Mouse (Mus musculus) v-Abl transformed pro-B cells (cell line): Measurements from ENCODE around the gene Fitm2.

Source experiments
- in situ Hi-C, 2 experiments: fragments of 400-800 bp; cut with MboI; formaldehyde crosslinking; loops; one replicate each; pipeline ENCODE4 v1.15.1; 2025; ENCODE audit not compliant: unreplicated experiment in 2 of 2

Fitm2 gene

DNA sequence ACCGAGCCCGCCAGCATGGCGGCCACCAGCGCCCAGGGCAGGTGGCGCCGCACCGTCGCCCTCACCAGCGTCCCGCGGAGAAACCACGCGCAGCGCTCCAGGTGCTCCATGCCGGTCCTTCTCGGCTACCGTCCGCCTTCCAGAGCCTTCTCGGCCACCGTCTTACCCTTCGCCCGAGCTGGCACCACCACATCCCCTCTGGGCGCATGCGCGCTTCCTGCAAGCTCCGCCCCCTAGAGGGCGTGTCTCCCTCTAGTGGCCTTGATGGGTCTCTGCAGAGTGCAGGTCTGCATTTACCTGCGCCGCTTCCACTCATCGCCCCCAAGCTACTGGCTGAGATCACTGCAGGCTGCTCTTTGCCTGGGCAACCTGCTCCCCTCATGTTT lies at the start of gene Fitm2:
Gene Fitm2, minus strand, starts transcription at position 164 of the 386 bp plus-strand sequence.
- in situ Hi-C loops, result no loop called here

- in situ Hi-C loops, result no loop called here
Measured at GRCm38 (mm10) chr2:163506300-163507004, 34.0 kb upstream of the Fitm2 start, which contains the start of gene Hnf4a. Gene Hnf4a (plus strand): TSS chr2:163506808.

- in situ Hi-C loops, result no loop called here
Measured at GRCm38 (mm10) chr2:163503191-163503590, 30.8 kb upstream of the Fitm2 start.

DNA sequence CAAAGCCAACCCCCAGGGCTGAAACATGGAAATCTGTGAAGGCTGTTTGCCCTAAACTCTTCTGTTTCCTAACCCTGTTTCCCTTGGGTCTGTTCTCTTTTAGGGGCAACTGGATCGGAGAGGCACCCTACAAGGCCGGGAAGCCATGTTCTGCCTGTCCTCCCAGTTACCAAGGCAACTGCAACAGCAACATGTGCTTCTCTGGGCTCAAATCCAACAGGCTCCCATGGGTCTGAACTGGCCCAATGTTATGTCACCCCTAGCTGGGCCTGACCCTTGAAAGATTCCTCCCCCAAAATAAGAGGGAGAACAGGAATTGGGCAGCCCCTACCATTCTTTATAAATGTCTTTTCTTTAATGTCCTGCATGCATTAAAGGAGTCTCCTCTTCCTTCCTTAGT lies 29.8 kb upstream of the Fitm2 start:
- in situ Hi-C loops, result no loop called here

- in situ Hi-C loops, result no loop called here
Measured at GRCm38 (mm10) chr2:163494456-163494855, 22.0 kb upstream of the Fitm2 start.

GRCm38 (mm10) chr2:163493976-163494375 lies 21.5 kb upstream of the Fitm2 start:
- in situ Hi-C loops, result no loop called here

DNA sequence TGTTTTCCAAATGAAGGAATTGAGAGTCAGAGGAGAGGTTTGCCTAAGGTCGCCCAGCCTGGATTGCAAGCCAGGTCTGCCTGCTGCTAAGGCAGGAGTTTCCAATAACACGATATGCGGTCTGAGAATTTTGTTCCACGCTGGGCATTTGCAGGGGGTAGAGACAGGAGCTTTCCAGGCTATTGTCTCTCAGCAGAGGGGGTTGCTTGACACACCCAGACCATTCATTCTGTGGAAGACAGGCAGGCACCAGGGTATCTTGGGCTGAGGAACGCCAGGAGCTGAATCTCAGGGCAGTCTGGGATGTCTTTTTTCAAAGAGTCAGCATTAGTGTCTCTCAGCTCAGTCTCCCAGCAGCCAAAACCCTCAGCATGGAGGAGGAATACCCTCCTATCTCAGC lies 20.6 kb upstream of the Fitm2 start:
- in situ Hi-C loops, result no loop called here

- in situ Hi-C loops, result no loop called here
Measured at GRCm38 (mm10) chr2:163492018-163492417, 19.6 kb upstream of the Fitm2 start, which contains the start of gene R3hdml. Gene R3hdml (plus strand): TSS chr2:163492318.

GRCm38 (mm10) chr2:163491351-163491750 lies 18.9 kb upstream of the Fitm2 start:
- in situ Hi-C loops, result no loop called here

DNA sequence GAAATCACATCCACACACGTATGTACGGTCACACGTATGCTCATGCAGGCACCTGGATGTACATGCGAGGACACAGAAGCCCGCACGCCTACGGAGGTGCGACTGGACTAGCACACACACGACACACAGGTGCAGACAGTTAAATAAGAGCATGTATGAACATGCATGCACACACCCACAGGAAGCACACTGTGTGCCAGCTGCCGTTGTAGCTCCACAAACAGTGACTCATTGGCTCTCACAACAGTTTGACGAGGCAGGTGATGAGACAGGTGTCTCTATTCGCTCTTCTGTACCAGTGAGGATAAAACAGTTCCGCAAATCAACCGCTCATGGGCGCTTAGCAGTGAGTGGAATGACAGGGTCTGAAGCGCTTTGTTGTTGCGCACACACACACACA lies 18.2 kb upstream of the Fitm2 start:
- in situ Hi-C loops, result no loop called here

DNA sequence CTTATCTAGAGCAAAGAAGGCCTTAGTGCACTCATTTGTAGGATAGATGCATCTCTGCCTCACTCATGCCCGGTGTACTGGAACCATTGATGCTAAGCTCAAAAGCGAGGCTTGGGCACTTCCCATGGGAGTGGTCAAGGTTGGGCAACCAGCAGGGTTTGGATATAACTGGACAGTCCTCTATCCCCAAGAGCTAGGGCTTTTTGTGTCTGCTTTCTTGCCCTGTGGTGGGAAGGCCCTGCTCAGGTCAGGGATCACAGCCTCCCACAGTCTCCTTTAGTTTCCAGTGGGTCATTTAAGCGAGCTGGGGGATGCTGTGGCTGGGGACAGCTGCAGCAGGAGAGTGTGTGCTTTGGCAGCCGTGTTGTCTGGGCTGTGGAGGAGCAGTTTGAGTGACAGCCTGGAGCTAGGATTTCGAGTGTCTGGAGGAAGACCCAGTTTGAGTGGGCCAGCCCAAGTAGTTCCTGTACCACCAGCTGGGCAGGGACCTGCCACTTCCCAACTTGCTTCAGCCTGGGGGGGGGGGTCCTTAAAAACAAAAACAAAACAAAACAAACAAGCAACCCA lies 17.4 kb upstream of the Fitm2 start:
- in situ Hi-C loops, result no loop called here

GRCm38 (mm10) chr2:163487360-163487759 lies 14.9 kb upstream of the Fitm2 start:
- in situ Hi-C loops, result no loop called here

- in situ Hi-C loops, result no loop called here
Measured at GRCm38 (mm10) chr2:163481539-163482029, 9.2 kb upstream of the Fitm2 start.

- in situ Hi-C loops, result no loop called here
Measured at GRCm38 (mm10) chr2:163480191-163480825, 7.9 kb upstream of the Fitm2 start.

GRCm38 (mm10) chr2:163471710-163472465 lies 541 bp downstream of the Fitm2 start:
- in situ Hi-C loops, result no loop called here

DNA sequence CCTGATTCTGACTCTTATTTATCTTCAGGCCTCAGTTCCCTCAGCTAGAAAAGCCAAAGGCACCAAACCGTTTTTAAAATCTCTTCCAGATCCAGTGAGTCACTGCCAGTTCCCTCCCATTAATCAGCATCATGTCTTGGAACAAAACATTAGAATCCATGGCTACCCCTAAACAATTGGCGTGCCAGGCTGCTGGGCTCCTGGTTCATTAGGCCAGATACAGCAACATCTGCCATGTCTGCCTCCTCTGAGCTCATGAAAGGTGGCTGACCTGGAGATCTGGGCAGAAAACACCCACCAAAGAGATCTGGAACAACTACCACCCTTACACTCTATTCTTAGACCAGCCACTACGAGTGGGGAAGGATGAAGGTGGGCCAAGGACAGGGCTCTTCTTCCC lies 1.3 kb downstream of the Fitm2 start:
- in situ Hi-C loops, result no loop called here

GRCm38 (mm10) chr2:163469711-163470110 lies 2.7 kb downstream of the Fitm2 start:
- in situ Hi-C loops, result no loop called here

GRCm38 (mm10) chr2:163468866-163469265 lies 3.6 kb downstream of the Fitm2 start:
- in situ Hi-C loops, result no loop called here

DNA sequence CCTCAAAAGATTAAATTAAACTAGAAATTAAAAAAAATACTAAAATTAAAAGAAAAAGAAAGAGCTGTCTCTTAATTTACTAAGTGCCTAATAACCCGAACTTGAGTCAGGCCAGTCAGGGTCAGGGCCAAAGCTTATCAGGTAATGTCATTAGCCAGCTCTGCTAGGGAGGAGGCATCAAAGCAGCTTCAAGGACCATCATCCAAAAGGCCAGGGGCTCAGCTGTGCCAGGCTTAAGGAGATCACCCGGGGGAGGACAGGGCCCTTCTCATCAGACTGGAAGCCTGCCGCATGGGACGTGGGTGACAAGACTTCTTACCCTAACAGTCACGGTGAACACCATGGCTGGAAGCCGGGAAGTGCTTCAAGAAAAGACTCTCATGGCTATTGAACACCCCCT lies 4.8 kb downstream of the Fitm2 start:
- in situ Hi-C loops, result no loop called here

GRCm38 (mm10) chr2:163466771-163467170 lies 5.7 kb downstream of the Fitm2 start:
- in situ Hi-C loops, result no loop called here

DNA sequence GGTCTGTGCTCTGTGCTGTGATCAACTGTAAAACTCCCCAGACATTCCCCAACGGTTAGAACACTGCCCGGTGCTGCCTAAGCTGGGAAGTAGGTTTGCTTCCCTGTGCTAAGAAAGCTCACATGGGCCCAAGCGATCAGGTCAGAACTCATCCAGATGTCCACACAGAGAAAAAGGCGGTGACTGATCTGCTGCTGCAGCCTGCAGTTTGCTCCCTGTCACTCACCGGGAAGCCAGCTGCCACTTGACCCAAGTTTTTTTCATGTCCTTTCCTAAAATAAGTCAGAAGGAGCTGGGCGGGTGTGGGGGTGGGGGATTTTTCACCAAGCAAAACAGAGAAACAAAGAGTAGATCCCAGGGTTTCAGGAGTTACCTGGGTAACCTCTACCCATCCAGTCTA lies 7.9 kb downstream of the Fitm2 start:
- in situ Hi-C loops, result no loop called here
